Mouse (Mus musculus) urinary bladder, postnatal 14 days (tissue): ENCODE measurements at regions not wholly inside any gene's neighbourhood (a gene's known extent, or its start where the extent isn't known, plus 50 kb on each side); places are given as distances from the start of the nearest gene placed in this dataset.

ENCODE experiments used
- DNase-seq: peaks from one replicate; pipeline ENCODE4 v3.0.0; 2021; ENCODE audit warnings: low spot score

- no peak for DNase-seq
Measured at GRCm38 (mm10) chr14:72853104-72853503, 143.3 kb upstream of the Fndc3a start.

- DNase-seq: no peak
Measured at GRCm38 (mm10) chr14:72850884-72851283, 141.1 kb upstream of the Fndc3a start.

- DNase-seq: no peak
Measured at GRCm38 (mm10) chr14:72848271-72848955, 138.6 kb upstream of the Fndc3a start.

GRCm38 (mm10) chr14:72847466-72847865 is 137.7 kb upstream of the Fndc3a start:
- DNase-seq: no peak

GRCm38 (mm10) chr14:72845621-72846440 is 136.0 kb upstream of the Fndc3a start:
- DNase-seq: no peak

- DNase-seq: no peak
Measured at GRCm38 (mm10) chr14:72844753-72845369, 135.1 kb upstream of the Fndc3a start.

- DNase-seq: no peak
Measured at GRCm38 (mm10) chr14:72841753-72842152, 131.9 kb upstream of the Fndc3a start.

GRCm38 (mm10) chr14:72835158-72835557 is 125.4 kb upstream of the Fndc3a start:
- no peak for DNase-seq

GRCm38 (mm10) chr14:72829261-72829660 is 119.5 kb upstream of the Fndc3a start:
- no peak for DNase-seq

- no peak for DNase-seq
Measured at GRCm38 (mm10) chr14:72825549-72825948, 115.7 kb upstream of the Fndc3a start.

GRCm38 (mm10) chr14:72822231-72822615 is 112.4 kb upstream of the Fndc3a start:
- no peak for DNase-seq

- DNase-seq: no peak
Measured at GRCm38 (mm10) chr14:72821517-72822230, 111.9 kb upstream of the Fndc3a start.

- DNase-seq: no peak
Measured at GRCm38 (mm10) chr14:72819037-72819436, 109.2 kb upstream of the Fndc3a start.

GRCm38 (mm10) chr14:72817764-72818163 is 108.0 kb upstream of the Fndc3a start:
- DNase-seq: no peak

GRCm38 (mm10) chr14:72816847-72817246 is 107.0 kb upstream of the Fndc3a start:
- DNase-seq: no peak

GRCm38 (mm10) chr14:72809138-72809537 is 99.3 kb upstream of the Fndc3a start:
- no peak for DNase-seq

GRCm38 (mm10) chr14:72807947-72808346 is 98.1 kb upstream of the Fndc3a start:
- DNase-seq: no peak

GRCm38 (mm10) chr14:72807286-72807685 is 97.5 kb upstream of the Fndc3a start:
- DNase-seq: peak; percentile 12

- DNase-seq: no peak
Measured at GRCm38 (mm10) chr14:72806598-72806997, 96.8 kb upstream of the Fndc3a start.

GRCm38 (mm10) chr14:72803579-72803978 is 93.8 kb upstream of the Fndc3a start:
- no peak for DNase-seq

GRCm38 (mm10) chr14:72790654-72791053 is 80.9 kb upstream of the Fndc3a start:
- no peak for DNase-seq

GRCm38 (mm10) chr14:72786929-72787328 is 77.1 kb upstream of the Fndc3a start:
- DNase-seq: no peak
